Mouse (Mus musculus): Measurements from ENCODE around the gene Peli1. TPM values are rescaled to one million over a fixed set of nuclear protein-coding genes. Genes with fewer than 3 reads are reported as not detected.

The Peli1 gene
- 7.0 and 9.1 TPM in 2 replicates for polyA plus RNA-seq (2011; ENCODE audit: insufficient read depth, insufficient read length, low replicate concordance, missing spikeins)

DNA sequence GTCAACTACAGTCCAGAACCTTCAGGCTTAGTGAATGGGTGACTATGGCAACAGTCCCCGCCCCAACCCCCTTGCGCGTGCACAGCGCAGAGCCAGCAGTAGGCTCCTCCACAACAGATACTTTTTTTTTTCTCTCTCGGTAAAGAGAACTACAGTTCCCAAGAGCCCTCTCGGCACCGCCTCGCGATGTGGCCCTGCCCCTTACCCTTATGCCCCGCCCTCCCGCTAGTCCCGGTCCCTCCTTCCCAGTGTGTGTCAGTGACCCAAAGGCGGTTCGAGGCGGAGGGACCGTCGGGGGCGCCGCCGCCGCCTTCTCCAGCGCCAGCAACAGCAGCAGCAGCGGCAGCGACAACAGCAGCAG, at the start of gene Peli1:
TSS of gene Peli1 (plus strand) at position 225 of the 361 bp plus-strand sequence.
- WGBS: under 1% methylated on average over 24 of the region's 24 CpGs
- Histone ChIP-seq H3K4me1 (ENCODE audit: control insufficient read depth, insufficient read depth, low read length) (0 out of 2 replicates have a peak, but pooled peaks cover 2% of the 10 kb centered on the region), H3K4me3 (replicated peaks; ENCODE audit: control insufficient read depth, low read depth, low read length) (peak within 1 kb of the TSS; percentile 82), H3K27ac (ENCODE audit: control insufficient read depth, insufficient read depth, low read depth, low read length, poor library complexity) (peak within 1 kb of the TSS; percentile 98)
- TF ChIP-seq POLR2A (IDR thresholded peaks at IDR 0.05; ENCODE audit: borderline replicate concordance, control insufficient read depth, low read depth, low read length): peak; percentile 99
- no peak for TF ChIP-seq CTCF (IDR thresholded peaks at IDR 0.05; ENCODE audit: control insufficient read depth, insufficient read depth, low read length)

DNA sequence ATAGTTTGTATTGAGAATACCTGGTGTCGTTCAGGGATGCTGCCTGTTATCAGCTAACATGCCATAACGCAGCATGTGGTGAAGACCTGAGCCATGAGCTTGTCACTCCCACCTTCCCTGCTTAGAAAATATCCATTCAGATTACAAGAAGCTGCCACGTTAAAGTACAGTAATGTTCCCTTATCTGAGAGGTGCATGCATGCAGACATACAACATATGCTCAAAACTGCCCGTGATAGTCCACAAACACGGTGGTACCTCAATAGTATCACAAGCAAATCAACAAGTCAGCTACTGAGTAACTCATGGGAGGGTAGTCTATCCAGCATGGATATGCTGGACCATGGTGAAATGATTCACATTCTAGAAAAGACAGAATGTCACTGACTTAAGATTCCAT, 48.5 kb upstream of the Peli1 start:
- 80% methylated on average over 5 of the region's 5 CpGs for WGBS
- H3K4me1 ChIP-seq (ENCODE audit: control insufficient read depth, insufficient read depth, low read length): no peaks in the 10 kb centered on the region; the same call in 1 of the 2 replicates
- no peak overlapping the region for H3K27ac ChIP-seq (ENCODE audit: control insufficient read depth, insufficient read depth, low read depth, low read length, poor library complexity)
- TF ChIP-seq POLR2A (IDR thresholded peaks at IDR 0.05; ENCODE audit: borderline replicate concordance, control insufficient read depth, low read depth, low read length): no peak
- TF ChIP-seq CTCF (IDR thresholded peaks at IDR 0.05; ENCODE audit: control insufficient read depth, insufficient read depth, low read length): no peak
- no peak overlapping the region for H3K4me3 ChIP-seq (replicated peaks; ENCODE audit: control insufficient read depth, low read depth, low read length)

DNA sequence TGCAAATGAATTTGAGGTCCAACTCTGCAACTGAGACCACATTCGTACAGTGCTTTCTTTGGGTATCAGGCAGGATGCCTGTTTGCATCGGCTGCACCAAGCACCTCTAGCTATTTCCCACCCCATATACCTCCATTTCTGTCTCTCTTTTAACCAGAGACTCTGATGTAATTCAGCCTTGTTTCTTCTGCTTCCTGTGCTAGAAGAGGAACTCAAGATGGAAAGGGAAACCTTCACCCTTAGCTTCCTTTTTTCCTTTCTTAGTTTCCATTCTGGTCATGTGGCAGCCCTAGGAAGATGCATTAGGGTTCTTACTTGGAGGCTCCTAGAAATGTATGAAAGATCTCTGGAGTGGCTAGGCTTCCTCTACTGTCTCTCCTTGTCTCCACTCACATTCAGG, 44.9 kb upstream of the Peli1 start:
- WGBS: 24% methylated on average over 2 of the region's 2 CpGs
- Histone ChIP-seq H3K4me3 (replicated peaks; ENCODE audit: control insufficient read depth, low read depth, low read length) (no peak overlapping the region), H3K27ac (ENCODE audit: control insufficient read depth, insufficient read depth, low read depth, low read length, poor library complexity) (no peak overlapping the region), H3K4me1 (ENCODE audit: control insufficient read depth, insufficient read depth, low read length) (no peaks in the 10 kb centered on the region; the same call in 1 of the 2 replicates)
- TF ChIP-seq POLR2A (IDR thresholded peaks at IDR 0.05; ENCODE audit: borderline replicate concordance, control insufficient read depth, low read depth, low read length): no peak
- no peak for TF ChIP-seq CTCF (IDR thresholded peaks at IDR 0.05; ENCODE audit: control insufficient read depth, insufficient read depth, low read length)

DNA sequence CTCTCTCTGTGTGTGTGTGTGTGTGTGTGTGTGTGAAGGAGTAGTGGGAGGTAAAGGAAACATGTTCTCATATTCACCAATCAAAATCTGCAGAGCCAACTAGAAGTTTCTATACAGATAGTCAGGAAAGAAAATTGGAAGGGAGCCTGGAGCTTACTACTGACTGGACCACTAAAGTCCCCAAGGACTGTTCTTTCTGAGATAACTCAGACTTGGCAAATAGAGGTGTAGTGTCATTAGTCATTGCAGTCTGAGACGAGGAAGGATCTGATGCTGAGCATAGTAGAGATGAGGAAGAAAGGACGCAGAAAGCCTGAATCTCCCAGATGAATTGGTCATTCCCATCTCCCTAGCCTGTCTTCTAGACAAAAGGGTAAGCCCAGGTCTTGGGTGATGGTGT, 43.2 kb upstream of the Peli1 start:
- WGBS: 83% methylated on average over 2 of the region's 2 CpGs
- no peak overlapping the region for H3K27ac ChIP-seq (ENCODE audit: control insufficient read depth, insufficient read depth, low read depth, low read length, poor library complexity)
- no peak for TF ChIP-seq POLR2A (IDR thresholded peaks at IDR 0.05; ENCODE audit: borderline replicate concordance, control insufficient read depth, low read depth, low read length)
- no peak for TF ChIP-seq CTCF (IDR thresholded peaks at IDR 0.05; ENCODE audit: control insufficient read depth, insufficient read depth, low read length)
- H3K4me1 ChIP-seq (ENCODE audit: control insufficient read depth, insufficient read depth, low read length): no peaks in the 10 kb centered on the region; the same call in 1 of the 2 replicates
- no peak overlapping the region for H3K4me3 ChIP-seq (replicated peaks; ENCODE audit: control insufficient read depth, low read depth, low read length)

DNA sequence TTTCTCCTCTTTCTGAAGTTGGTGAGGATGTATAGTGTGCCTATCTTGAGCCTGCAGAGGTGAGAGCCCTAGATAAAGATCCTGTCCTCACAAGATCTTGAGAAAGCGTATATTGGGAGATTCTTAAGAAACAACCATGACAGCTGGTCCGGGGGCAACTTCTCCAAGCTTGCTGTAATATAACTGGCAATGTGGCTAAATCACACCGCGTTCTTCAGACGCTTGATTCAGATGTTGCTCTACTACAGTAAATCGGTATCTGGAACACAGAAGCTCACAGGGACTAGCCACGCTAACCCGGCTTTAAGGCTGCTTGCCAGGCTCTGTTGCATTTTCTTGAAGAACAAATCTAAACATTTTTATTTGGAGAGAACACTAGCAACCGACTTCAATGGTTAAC, 39.4 kb upstream of the Peli1 start:
- TF ChIP-seq POLR2A (IDR thresholded peaks at IDR 0.05; ENCODE audit: borderline replicate concordance, control insufficient read depth, low read depth, low read length): no peak
- no peak for TF ChIP-seq CTCF (IDR thresholded peaks at IDR 0.05; ENCODE audit: control insufficient read depth, insufficient read depth, low read length)
- no peak overlapping the region for H3K27ac ChIP-seq (ENCODE audit: control insufficient read depth, insufficient read depth, low read depth, low read length, poor library complexity)
- no peak overlapping the region for H3K4me3 ChIP-seq (replicated peaks; ENCODE audit: control insufficient read depth, low read depth, low read length)
- 81% methylated on average over 9 of the region's 9 CpGs for WGBS
- no peaks in the 10 kb centered on the region for H3K4me1 ChIP-seq (ENCODE audit: control insufficient read depth, insufficient read depth, low read length)

DNA sequence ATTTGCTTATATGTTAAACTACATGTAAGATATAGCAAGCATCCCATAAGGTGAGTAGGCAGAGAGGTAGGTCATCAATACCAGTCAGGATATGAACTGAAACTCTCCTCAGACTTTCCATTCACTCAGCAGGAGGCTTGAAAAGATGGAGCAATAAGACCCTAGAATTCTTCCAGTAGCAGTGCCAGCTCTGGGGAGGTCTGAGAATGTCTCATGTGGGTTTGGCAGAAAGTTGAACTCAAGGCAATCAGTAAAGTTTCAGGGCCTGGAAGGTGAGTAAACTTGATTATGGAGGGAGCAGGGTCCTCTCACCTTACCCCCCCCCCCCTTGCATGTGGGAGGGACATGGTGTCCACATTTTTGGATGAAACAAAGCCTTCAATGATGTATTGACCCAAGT, 36.5 kb upstream of the Peli1 start:
- H3K27ac ChIP-seq (ENCODE audit: control insufficient read depth, insufficient read depth, low read depth, low read length, poor library complexity): no peak overlapping the region
- no peaks in the 10 kb centered on the region for H3K4me1 ChIP-seq (ENCODE audit: control insufficient read depth, insufficient read depth, low read length)
- no peak overlapping the region for H3K4me3 ChIP-seq (replicated peaks; ENCODE audit: control insufficient read depth, low read depth, low read length)
- TF ChIP-seq CTCF (IDR thresholded peaks at IDR 0.05; ENCODE audit: control insufficient read depth, insufficient read depth, low read length) (no peak), POLR2A (IDR thresholded peaks at IDR 0.05; ENCODE audit: borderline replicate concordance, control insufficient read depth, low read depth, low read length) (no peak)

DNA sequence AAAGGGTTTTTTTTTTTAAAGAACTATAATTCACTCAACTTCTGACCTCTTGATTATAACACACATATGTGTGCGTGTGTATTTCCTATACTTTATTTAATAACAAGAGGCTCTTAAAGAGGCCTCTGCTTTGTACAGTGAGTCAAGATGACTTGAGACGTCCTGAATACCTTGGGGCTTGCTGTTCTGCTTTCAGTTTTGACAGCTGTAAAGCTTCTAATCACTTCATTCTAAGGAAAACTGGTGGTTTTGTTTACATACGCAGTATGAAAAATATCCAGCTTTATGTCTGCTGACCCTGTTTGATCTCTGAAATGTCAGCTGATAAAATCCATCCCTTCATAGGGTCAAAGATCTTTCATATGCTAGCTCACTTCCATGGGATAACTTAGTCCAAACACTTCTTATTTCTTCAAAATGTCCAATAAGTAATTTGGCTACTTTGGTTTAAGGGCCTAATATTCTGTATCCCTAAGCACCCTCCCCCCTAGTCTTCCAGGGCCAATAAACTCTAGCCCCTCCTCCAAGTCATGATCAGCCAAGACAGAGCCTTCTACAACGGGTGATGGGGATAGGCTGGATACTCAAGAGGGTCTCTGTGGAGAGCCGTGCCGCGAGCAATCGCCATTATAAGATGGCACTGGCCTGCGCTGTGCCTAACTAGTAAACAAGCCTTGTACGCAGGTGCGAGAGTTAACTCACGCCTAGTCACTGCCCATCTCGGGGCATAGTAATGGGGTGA, 34.8 kb upstream of the Peli1 start:
- no peaks in the 10 kb centered on the region for H3K4me1 ChIP-seq (ENCODE audit: control insufficient read depth, insufficient read depth, low read length)
- 86% methylated on average over 13 of the region's 13 CpGs for WGBS

DNA sequence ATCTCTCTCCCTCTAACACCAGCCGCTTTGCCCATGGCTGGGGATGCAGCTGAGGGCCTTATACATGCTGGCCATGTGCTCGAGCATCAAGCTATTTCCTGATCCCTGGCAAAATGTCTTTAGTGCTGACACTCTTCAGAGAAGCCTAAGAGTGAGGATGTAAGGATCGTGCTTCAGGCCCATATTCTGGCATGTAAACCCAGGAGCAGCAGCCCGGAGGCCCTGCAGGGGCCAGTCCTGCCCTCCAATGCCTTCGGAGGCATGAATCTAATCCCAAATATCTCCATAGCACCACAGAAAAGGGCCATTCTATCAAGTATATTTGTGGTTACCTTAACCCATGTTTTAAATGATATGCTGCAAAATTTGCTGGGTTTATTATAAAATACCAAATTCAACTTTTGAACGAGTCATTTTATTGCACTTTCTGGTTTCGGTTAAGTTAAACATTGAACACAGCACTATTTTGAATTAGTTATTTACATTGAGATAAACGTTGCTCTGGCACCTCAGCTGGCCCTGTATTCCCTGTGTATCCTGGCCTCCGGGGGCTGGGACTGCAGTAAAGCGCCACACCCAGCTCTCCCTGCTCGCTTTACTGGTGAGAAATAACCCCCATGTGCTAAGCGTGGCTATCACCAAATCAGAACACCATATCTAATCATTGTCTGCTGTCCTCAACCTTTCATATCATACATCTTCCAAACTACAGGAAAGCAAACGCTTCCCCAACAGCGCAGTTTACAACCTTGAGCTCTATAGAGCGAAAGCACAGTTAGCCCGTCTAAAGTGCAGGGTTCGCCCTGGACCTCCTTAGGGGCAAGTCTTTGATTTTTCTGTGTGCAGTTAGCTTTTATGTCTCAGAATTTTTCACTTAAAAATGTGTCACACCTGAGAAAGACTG, 33.3 kb upstream of the Peli1 start:
- Histone ChIP-seq H3K27ac (ENCODE audit: control insufficient read depth, insufficient read depth, low read depth, low read length, poor library complexity) (no peak overlapping the region), H3K4me1 (ENCODE audit: control insufficient read depth, insufficient read depth, low read length) (no peaks in the 10 kb centered on the region), H3K4me3 (replicated peaks; ENCODE audit: control insufficient read depth, low read depth, low read length) (no peak overlapping the region)
- TF ChIP-seq POLR2A (IDR thresholded peaks at IDR 0.05; ENCODE audit: borderline replicate concordance, control insufficient read depth, low read depth, low read length) (no peak), CTCF (IDR thresholded peaks at IDR 0.05; ENCODE audit: control insufficient read depth, insufficient read depth, low read length) (no peak)
- 82% methylated on average over 17 of the region's 17 CpGs for WGBS

More for the DNA sequence above, 34.8 kb upstream of the Peli1 start:
- no peak for TF ChIP-seq CTCF (IDR thresholded peaks at IDR 0.05; ENCODE audit: control insufficient read depth, insufficient read depth, low read length)
- TF ChIP-seq POLR2A (IDR thresholded peaks at IDR 0.05; ENCODE audit: borderline replicate concordance, control insufficient read depth, low read depth, low read length): no peak
- H3K4me3 ChIP-seq (replicated peaks; ENCODE audit: control insufficient read depth, low read depth, low read length): no peak overlapping the region
- H3K27ac ChIP-seq (ENCODE audit: control insufficient read depth, insufficient read depth, low read depth, low read length, poor library complexity): no peak overlapping the region
